Mouse (Mus musculus) c-Kit-positive CD71-positive TER-119-positive erythroid progenitor cells, embryonic 14.5 days (primary cell): ENCODE data around the gene Gmeb2.

ENCODE experiments used
- DNase-seq: peaks from one replicate; pipeline ENCODE4 v3.0.0-alpha.2; 2013; ENCODE audit warnings: low spot score

Gene Gmeb2

DNA sequence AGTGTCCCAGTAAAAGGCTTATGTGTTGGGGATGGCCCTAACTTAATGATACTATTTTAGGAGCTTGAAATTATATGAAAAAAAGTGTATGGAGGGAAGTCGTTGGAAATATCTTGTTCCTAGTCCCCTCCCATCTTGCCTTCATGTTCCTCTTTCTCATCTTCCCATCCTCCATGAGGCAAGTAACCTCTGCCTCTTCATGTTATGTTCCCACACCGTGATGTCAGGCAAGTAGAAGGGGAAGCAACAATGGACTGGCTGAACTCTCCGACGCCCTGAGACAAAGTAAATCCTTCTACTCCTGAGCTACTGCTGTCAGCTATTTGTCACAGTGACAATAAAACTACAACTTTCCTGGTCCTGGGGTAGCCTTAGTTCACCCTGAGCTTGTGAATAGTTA, 13.2 kb downstream of the Gmeb2 start:
- no peak for DNase-seq

DNA sequence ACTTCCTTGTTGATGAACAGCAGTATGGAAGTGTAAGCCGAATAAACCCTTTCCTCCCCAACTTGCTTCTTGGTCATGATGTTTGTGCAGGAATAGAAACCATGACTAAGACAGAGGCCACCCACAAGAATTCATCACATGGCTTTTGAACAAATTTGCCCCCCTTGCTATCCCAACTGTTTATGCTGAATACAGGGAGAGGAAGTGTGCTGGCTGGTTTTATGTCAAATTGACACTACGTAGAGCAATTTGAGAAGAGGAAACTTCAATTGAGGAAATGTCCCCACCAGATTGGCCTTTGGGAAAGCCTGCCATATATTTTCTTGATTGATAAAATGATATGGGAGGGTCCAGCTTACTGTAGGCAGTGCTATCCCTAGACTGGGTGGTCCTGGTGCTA, 14.0 kb downstream of the Gmeb2 start:
- no peak for DNase-seq

DNA sequence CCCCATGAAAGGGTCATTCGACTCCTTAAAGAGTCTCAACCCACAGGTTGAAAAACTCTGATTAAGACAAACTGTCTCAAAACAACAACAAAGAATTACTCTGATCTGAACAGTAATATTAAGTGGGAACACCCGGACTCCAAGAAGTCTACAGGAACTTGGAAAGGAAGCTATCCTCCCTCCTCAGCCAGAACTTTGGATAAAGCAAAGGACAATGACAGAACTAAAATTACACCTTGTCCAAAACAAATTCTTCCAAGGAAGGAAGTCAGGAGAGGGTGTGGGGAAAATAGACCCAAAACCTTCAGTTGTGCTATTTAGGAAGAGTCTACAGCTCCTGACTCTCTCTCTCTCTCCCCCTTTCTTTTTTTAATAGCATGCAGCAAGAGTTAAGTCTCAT, 15.7 kb downstream of the Gmeb2 start:
- no peak for DNase-seq

- no peak for DNase-seq
These were observed 21.0 kb downstream of the Gmeb2 start for GRCm38 (mm10) chr2:181266839-181267238.

DNA sequence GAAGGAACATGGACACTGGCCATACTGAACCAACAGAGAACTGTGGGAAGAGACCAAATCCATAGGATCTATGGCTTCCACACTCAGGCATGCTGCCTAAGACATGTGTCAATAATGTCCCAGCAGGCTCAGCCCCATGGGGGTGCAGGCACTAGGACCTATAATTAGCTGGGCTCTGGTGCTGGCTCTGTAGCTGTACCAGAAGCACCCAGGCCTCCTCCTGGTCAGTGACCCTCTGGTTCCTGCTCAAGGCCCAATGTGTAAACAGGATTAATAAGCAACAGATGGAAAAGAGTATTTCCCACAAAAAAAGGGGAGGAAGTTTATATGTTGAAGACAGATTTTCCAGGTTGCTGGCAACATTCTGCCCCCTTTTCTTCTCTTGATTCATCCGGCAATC, 34.6 kb downstream of the Gmeb2 start:
- DNase-seq, result no peak

DNA sequence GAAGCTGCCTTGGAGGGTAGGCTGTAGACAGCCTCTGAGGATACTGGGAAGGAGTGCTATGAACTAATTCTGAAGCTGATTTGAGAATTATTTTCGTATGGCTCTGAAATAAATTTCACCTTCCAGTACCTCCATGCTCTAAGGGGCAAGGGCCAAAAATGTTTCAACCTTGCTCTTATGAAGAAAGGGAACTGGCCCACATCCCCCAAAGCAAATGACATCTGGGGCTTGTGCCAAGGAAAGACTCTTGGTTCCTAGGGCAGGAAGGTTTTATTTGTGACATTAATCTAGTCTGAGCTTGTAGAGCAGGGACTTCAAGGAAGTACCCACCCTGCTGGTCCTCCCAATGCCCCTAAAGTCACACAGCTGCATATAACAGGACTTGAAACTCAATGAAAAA, 36.0 kb downstream of the Gmeb2 start:
- no peak for DNase-seq

DNA sequence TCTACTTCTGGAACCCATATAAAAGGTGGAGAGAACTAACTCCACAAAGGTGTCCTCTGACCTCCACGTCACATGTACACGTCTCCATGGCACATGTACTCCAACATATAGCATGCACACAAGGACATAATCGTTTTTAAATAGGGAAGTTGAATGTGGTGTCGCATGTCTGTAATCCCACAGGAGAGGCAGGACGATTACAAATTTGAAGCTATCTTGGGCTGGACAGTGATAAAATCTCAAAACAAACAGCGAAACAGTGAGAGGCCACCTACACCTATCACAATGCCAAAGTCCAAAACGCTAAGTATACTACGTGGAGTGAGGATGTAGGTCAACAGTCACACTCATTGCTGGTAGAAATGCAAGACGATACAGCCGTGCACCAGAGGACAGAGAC, 38.6 kb downstream of the Gmeb2 start:
- no peak for DNase-seq

GRCm38 (mm10) chr2:181245031-181245430, 42.8 kb downstream of the Gmeb2 start:
- no peak for DNase-seq

DNA sequence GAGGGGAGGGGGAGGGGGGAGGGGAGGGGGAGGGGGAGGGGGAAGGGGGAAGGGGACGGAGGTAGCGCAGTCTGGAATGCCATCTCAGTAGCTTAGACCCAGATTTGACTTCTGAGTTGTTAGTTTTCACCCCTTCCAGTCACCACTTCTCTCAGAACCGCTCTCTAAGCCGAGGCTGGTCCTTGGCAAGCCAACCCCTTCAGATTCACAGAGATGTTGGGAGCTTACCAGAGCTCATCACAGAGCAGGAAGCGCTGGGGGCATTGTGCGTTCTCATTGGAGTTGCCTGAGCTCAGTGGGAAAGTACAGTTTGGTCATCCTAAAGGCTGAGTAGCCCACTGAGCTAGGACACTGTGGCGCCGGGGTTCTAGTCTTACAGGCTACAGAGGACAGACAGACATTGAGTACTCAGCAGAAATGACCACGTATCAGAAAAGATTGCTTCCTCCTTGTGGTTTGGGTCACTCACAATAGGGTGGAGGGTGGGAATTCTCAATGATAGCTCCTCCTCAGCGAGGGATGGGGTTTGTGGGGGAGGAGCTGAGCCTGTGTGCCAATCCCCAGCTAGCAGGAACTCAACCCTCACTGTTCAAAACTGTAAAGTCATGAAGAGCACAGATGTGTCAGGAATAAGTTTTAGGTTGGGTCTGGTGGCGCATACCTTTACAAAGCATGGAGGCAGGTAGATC, 44.0 kb downstream of the Gmeb2 start:
- peak; percentile 19 for DNase-seq

DNA sequence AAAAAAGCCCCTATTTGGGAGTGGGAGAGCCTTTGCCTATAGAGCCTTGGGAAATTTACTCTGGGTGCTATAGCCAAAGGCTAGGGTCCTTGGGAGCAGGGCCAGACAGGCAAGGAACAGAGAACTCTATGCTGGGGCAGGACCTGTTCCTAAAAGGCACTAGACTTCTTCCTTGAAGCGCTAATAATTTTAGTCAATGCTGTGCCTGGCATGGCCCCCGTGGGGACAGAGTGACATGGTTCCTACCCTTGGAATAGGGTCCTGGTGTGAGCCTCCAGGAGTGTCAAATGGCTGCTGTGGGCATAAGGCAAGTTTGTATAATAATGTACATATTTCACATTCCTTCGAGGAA, 45.5 kb downstream of the Gmeb2 start:
- DNase-seq, result no peak

GRCm38 (mm10) chr2:181241602-181242313, 46.1 kb downstream of the Gmeb2 start, which contains the start of gene Helz2:
Gene Helz2, minus strand, starts transcription at chr2:181242027.
- peak; percentile 69 for DNase-seq

GRCm38 (mm10) chr2:181240806-181241440, 46.9 kb downstream of the Gmeb2 start:
- no peak for DNase-seq

DNA sequence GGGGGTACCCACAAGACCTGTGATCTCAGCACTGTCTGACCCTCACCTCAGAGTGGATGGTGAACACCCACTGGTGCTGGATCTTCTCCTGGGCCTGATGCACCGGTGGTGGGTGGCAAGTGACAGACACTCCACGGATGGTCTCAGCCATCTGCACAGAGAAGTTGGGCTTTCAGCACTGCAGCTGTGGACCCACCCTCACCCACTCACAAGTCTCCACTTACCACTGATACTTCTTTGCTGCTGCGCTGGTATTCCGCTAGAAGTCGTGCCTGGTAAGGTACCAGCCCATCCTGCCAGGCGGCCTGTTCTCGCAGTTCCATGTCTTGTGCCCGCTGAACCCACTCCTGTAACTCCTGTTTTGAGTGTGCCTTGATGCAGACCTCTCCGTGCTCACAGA, 48.6 kb downstream of the Gmeb2 start:
- DNase-seq, result no peak

DNA sequence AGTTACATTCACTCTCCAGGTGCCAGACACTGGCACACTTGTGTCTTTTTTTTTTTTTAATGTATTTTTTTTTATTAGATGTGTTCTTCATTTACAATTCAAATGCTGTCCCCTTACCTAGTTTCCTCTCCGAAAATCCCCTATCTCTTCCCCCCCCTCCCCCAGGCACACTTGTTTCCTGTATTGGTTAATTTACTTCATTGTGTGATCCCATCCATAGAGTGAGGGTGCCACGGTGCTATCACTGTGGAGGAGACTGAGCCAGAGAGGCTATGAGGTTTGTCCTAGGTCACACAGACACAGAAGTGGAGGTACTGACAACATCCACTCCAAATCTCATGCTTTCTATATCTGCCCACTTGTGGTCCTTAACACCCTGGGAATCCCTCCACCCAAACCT, 49.0 kb downstream of the Gmeb2 start:
- no peak for DNase-seq

DNA sequence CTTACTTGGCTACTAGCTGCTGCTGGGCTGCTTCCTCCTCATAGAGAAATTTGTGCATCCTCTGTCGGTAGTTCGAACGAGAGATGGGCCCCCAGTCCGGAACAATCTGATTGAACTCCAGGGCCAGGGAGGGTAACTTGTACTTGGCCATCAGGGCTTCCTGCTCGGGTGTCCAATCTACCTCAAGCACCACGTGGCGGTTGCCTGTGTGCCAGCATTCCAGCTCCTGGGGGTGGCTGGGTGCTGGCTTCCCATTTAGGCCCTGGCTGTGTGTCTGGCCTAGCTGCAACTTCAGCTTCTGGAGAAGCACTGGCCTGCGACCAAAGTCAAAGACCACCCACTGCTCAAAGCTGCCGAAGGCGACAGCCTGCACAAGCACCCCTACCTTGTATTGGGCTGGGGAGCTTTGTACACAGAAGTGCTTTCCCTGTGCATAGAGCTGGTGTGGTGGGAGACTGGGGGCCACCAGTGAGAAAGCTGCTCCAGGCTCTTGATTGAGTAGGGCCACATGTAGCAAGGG, 49.7 kb downstream of the Gmeb2 start:
- no peak for DNase-seq

DNA sequence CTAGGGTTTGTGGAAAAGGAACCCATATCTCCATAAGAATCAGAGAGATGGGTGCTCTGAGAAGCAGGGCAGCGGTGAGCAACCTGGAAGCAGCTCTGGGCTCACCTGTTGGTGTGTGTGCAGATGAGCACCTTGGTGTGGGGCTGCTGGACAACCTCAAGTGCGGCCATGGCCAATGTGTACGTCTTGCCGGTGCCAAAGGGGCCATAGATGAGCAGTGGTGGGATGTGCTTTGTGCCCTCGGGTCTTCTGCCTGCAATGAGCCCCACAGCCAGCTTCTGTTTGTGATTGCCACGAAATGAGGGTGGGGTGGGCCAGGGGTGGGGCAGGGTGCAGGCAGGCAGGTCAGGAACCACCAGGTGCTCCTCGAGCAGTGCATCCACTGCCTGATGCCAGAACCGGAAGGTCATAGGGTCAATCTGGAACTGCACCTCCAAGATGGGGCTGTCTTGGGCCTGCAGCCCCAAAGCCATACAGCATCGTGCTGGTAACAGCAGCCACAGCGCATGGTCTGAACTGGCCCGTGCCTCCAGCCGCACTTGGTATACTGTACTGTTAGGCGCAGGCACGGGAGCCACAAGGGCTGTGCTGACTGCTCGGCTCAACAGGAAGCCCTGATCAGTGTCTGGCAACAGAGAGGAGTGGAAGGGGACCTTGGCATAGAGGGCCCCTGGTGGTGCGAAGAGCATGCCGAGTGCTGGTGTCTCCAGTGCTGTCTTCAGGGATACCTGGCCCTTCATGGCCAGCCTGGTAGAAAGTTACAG, 50.4 kb downstream of the Gmeb2 start:
- no peak for DNase-seq

DNA sequence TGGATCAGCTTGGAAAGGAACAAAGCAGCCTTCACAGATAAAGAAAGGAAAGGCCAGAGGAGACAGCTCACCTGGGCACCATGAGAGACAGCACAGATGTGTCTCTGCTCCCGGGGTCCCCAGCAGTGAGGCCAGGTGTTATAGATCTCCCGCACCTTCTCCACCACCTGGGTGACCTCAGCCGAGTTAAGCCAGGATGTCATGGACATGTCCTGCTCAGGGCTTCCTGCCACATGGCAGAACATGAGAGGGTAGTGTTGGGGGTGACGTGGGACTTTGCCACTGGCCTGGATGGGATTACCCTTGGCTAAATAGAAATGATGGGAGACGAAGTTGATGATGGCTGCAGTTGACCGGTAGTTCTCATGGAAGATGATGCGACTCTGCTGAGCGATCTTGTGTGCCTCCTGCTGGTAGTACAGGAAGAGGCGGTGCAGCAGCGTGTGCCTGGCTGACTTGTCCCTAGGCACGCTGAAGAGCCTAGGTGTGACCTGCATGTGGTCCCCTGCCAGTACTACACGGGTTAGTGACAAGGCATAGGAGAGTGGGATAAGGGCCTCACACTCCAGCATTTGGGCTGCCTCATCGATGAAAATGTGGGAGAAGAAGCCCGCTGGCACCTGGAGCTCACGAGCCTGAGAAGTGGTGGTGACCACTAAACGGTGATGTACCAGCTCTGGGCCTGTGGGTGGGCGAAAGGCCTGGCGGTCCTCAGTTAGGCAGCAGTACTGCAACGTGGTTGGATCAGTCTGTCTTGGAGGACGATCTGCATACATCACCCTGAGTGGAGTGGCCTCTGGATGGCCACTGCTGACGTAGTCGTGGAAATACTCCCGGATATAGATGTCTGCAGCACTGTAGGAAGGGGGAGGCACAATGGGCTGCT, 51.9 kb downstream of the Gmeb2 start:
- no peak for DNase-seq

DNA sequence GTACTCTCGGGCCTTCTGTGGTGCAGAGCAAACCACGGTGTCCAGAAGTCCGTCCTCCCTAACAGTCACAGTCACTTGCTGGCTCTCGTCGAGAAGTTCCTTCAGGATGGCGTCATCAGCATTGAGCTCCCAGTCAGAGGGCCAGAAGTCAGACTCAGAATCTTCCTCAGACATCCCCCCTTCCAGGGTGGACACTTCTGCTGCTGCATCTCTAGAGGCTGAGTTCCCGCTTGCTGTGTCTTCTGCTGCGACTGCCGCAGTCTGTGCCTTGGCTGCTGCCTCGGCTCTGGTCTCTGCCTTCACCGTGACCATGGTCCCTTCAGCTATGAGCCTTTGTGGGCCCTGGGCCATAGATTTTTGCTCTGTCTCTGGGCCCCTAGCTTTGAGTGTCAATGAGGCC, 53.2 kb downstream of the Gmeb2 start:
- DNase-seq, result no peak

- DNase-seq, result no peak
These were observed 54.4 kb downstream of the Gmeb2 start for GRCm38 (mm10) chr2:181233443-181233842.

GRCm38 (mm10) chr2:181231171-181231570, 56.7 kb downstream of the Gmeb2 start:
- no peak for DNase-seq

- no peak for DNase-seq
These were observed 59.5 kb downstream of the Gmeb2 start for GRCm38 (mm10) chr2:181228335-181228734.
